Mouse (Mus musculus): ENCODE measurements at regions not wholly inside any gene's neighbourhood (a gene's known extent, or its start where the extent isn't known, plus 50 kb on each side); places are given as distances from the start of the nearest gene placed in this dataset.
A peak's percentile ranks its signal among the peaks of the same experiment; 100 is the strongest.
"Not testable (repeated sequence)": the region's sequence is repeated elsewhere in the genome, so short reads cannot be mapped to it uniquely, and the experiment has no call there.

- not testable (repeated sequence) for H3K36me3 ChIP-seq (ENCODE audit: control insufficient read depth, insufficient read depth); H3K4me3 ChIP-seq (ENCODE audit: low read depth, low read length); H3K4me2 ChIP-seq (ENCODE audit: low read depth, low read length); H3K27me3 ChIP-seq (ENCODE audit: control insufficient read depth, insufficient read depth, low read depth, low read length); H3K9ac ChIP-seq (ENCODE audit: low read depth, low read length); H3K4me1 ChIP-seq (ENCODE audit: control insufficient read depth, low read depth, low read length); H3K9me3 ChIP-seq (replicated peaks; ENCODE audit: control insufficient read depth, low read length); H3K27ac ChIP-seq (ENCODE audit: low read length); ATAC-seq (ENCODE audit: low read depth)
- 74% methylated on average over 3 of the region's 3 CpGs for WGBS (ENCODE audit: insufficient replicate concordance)
These were observed 91.7 kb upstream of the Slc22a30 start for GRCm38 (mm10) chr19:8496561-8496960.

DNA sequence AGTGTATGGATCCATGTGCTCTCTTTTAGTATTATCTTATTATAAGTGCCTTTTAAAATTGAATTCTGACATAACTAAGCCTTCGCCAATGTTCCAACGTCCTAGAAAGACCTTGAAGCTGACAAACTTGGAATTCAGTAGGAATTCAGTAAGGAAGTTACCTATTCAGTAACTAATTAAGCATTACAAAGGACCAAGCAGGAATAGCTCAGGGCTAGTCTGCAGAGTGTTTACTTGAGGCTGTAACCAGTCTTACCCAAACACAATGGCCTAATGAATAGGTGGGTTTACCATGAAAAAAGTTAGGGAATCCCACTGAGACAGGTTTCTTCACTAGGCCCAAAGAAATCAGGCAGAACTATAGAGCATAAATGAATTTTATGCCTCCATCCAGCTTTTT is 92.6 kb upstream of the Slc22a30 start:
- H3K27ac ChIP-seq (ENCODE audit: low read length); H3K4me3 ChIP-seq (ENCODE audit: low read depth, low read length); H3K4me1 ChIP-seq (ENCODE audit: control insufficient read depth, low read depth, low read length); H3K36me3 ChIP-seq (ENCODE audit: control insufficient read depth, insufficient read depth); H3K4me2 ChIP-seq (ENCODE audit: low read depth, low read length); H3K9ac ChIP-seq (ENCODE audit: low read depth, low read length); ATAC-seq (ENCODE audit: low read depth); H3K27me3 ChIP-seq (ENCODE audit: control insufficient read depth, insufficient read depth, low read depth, low read length); H3K9me3 ChIP-seq (replicated peaks; ENCODE audit: control insufficient read depth, low read length): not testable (repeated sequence)
- 64% methylated on average over 2 of the region's 2 CpGs for WGBS (ENCODE audit: insufficient replicate concordance)

- peak overlapping the region; percentile 70 for H3K4me3 ChIP-seq (ENCODE audit: low read depth, low read length)
- H3K4me2 ChIP-seq (ENCODE audit: low read depth, low read length), result peak overlapping the region; percentile 60
- H3K27ac ChIP-seq (ENCODE audit: low read length), result peak overlapping the region; percentile 60; the same call in 1 of the 2 replicates
- ATAC-seq (ENCODE audit: low read depth); H3K27me3 ChIP-seq (ENCODE audit: control insufficient read depth, insufficient read depth, low read depth, low read length); H3K9me3 ChIP-seq (replicated peaks; ENCODE audit: control insufficient read depth, low read length); H3K4me1 ChIP-seq (ENCODE audit: control insufficient read depth, low read depth, low read length); H3K36me3 ChIP-seq (ENCODE audit: control insufficient read depth, insufficient read depth): not testable (repeated sequence)
- WGBS (ENCODE audit: insufficient replicate concordance), result 54% methylated on average over 6 of the region's 6 CpGs
- peak overlapping the region; percentile 59 for H3K9ac ChIP-seq (ENCODE audit: low read depth, low read length)
These were observed 73.3 kb upstream of the Slc22a8 start for GRCm38 (mm10) chr19:8517721-8518120.

DNA sequence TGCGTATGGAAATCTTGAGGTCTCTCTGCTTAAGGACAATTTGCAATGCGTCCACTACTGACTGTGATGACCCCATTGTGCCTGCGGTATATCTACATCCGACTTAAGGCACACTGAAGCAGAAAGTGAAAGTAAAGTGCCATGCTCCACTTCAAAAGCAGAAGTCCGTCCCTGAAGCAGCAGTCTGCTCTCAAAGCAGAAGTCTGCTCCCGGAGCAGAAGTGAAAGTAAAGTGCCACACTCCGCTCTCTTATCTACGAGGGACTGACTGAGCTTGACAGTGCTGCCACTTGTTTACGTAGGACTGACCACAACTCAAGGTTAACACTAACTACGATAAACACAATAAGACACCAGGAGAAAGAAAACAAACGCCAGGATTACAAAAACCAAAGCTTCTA is 72.8 kb upstream of the Slc22a8 start:
- Histone ChIP-seq H3K36me3 (ENCODE audit: control insufficient read depth, insufficient read depth) (no peaks in the 10 kb centered on the region), H3K27ac (ENCODE audit: low read length) (peak overlapping the region; percentile 60), H3K27me3 (ENCODE audit: control insufficient read depth, insufficient read depth, low read depth, low read length) (no peaks in the 10 kb centered on the region), H3K9me3 (replicated peaks; ENCODE audit: control insufficient read depth, low read length) (no peaks in the 10 kb centered on the region), H3K4me3 (ENCODE audit: low read depth, low read length) (peak overlapping the region; percentile 70), H3K4me1 (ENCODE audit: control insufficient read depth, low read depth, low read length) (no peaks in the 10 kb centered on the region), H3K9ac (ENCODE audit: low read depth, low read length) (peak overlapping the region; percentile 59), H3K4me2 (ENCODE audit: low read depth, low read length) (peak overlapping the region; percentile 60)
- 9% methylated on average over 11 of the region's 11 CpGs for WGBS (ENCODE audit: insufficient replicate concordance)
- peak; percentile 81 for ATAC-seq (ENCODE audit: low read depth)

GRCm38 (mm10) chr19:8518933-8519332 is 72.1 kb upstream of the Slc22a8 start:
- Histone ChIP-seq H3K4me2 (ENCODE audit: low read depth, low read length) (peak overlapping the region; percentile 60), H3K27ac (ENCODE audit: low read length) (peak overlapping the region; percentile 60), H3K4me3 (ENCODE audit: low read depth, low read length) (peak overlapping the region; percentile 70), H3K9ac (ENCODE audit: low read depth, low read length) (peak overlapping the region; percentile 59)
- H3K4me1 ChIP-seq (ENCODE audit: control insufficient read depth, low read depth, low read length); H3K36me3 ChIP-seq (ENCODE audit: control insufficient read depth, insufficient read depth); H3K9me3 ChIP-seq (replicated peaks; ENCODE audit: control insufficient read depth, low read length); H3K27me3 ChIP-seq (ENCODE audit: control insufficient read depth, insufficient read depth, low read depth, low read length); ATAC-seq (ENCODE audit: low read depth): not testable (repeated sequence)
- WGBS (ENCODE audit: insufficient replicate concordance), result 47% methylated on average over 7 of the region's 7 CpGs

DNA sequence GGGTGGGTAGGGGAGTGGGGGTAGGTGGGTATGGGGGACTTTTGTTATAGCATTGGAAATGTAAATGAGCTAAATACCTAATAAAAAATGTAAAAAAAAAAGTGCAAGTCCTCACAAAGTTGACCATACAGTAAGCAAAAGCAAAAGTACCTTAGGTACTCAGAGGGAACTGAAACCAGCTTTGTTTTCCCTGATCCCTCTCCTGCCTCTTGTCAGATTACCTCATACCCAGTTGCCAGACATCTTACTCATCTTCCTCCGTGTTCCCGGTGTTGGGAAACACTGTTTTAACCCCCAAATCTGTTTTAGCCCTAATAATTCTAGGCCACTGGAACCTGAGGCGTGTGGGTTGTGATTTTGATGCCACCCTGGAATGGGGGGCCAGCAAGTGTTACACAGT is 56.5 kb upstream of the Slc22a8 start:
- Histone ChIP-seq H3K27ac (ENCODE audit: low read length) (no peak overlapping the region), H3K4me2 (ENCODE audit: low read depth, low read length) (no peak overlapping the region), H3K4me3 (ENCODE audit: low read depth, low read length) (no peak overlapping the region), H3K9ac (ENCODE audit: low read depth, low read length) (no peak overlapping the region), H3K9me3 (replicated peaks; ENCODE audit: control insufficient read depth, low read length) (no peaks in the 10 kb centered on the region), H3K36me3 (ENCODE audit: control insufficient read depth, insufficient read depth) (no peaks in the 10 kb centered on the region), H3K4me1 (ENCODE audit: control insufficient read depth, low read depth, low read length) (no peaks in the 10 kb centered on the region), H3K27me3 (ENCODE audit: control insufficient read depth, insufficient read depth, low read depth, low read length) (no peaks in the 10 kb centered on the region)
- 50% methylated on average over 3 of the region's 3 CpGs for WGBS (ENCODE audit: insufficient replicate concordance)
- no peak for ATAC-seq (ENCODE audit: low read depth)

DNA sequence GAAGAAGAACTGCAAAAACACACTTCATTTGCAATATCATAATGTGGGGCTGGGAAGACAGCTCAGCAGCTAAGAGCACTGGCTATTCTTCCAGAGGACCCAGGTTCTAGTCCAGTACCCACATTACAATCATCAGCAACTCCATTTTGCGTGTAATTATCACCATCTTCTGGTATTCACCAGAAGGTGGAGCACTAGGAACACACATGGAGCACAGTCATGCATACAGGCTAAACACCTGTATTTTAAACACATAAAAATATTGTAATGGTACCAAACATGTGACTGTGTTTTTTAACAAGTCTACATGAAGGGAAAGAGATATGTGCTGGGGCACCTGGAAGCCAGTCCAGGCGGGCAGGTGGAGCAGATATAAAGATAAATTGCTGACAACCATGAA is 55.0 kb upstream of the Slc22a8 start:
- no peaks in the 10 kb centered on the region for H3K36me3 ChIP-seq (ENCODE audit: control insufficient read depth, insufficient read depth)
- no peaks in the 10 kb centered on the region for H3K4me1 ChIP-seq (ENCODE audit: control insufficient read depth, low read depth, low read length)
- H3K4me2 ChIP-seq (ENCODE audit: low read depth, low read length), result no peak overlapping the region
- no peak overlapping the region for H3K27ac ChIP-seq (ENCODE audit: low read length)
- WGBS (ENCODE audit: insufficient replicate concordance), result 53% methylated on average over 2 of the region's 2 CpGs
- no peak overlapping the region for H3K4me3 ChIP-seq (ENCODE audit: low read depth, low read length)
- no peak for ATAC-seq (ENCODE audit: low read depth)
- H3K9ac ChIP-seq (ENCODE audit: low read depth, low read length), result no peak overlapping the region
- no peaks in the 10 kb centered on the region for H3K27me3 ChIP-seq (ENCODE audit: control insufficient read depth, insufficient read depth, low read depth, low read length)
- no peaks in the 10 kb centered on the region for H3K9me3 ChIP-seq (replicated peaks; ENCODE audit: control insufficient read depth, low read length)
